11 mouse cellular contexts compared by ENCODE assay signal in genomic region chr5:77355307-77356265, GRCm38 (mm10). TPM values are rescaled to one million over a fixed set of nuclear protein-coding genes. Genes with fewer than 3 reads are reported as not detected.
DNase-seq lines count a peak whose midpoint lies in the region; ATAC-seq and TF ChIP-seq lines count a peak whose summit lies in the region.
"Had no signal": no experiment of that assay in that cellular context is flagged by ENCODE, and none has a peak within 500 bp of the region (broad histone marks: within the 10 kb centered on the region; RNA-seq: fewer than 3 reads in every experiment).

No protein-coding gene starts in this region.

- ATAC-seq in hindbrain, embryonic 13.5 days (ENCODE audit: low FRiP score) = no peak
- ATAC-seq in hindbrain, embryonic 16.5 days = no peak

- peak; percentile 66; the same call in 1 of the 2 replicates for TF ChIP-seq EP300 in CH12.LX (IDR thresholded peaks at IDR 0.05; ENCODE audit: low read length)

- H3K9me3 ChIP-seq in hindbrain, embryonic 13.5 days = no peaks in the 10 kb centered on the region
- no peaks in the 10 kb centered on the region for H3K9me3 ChIP-seq in hindbrain, embryonic 16.5 days (ENCODE audit: control insufficient read depth, low read length)
- H3K9me3 ChIP-seq in CH12.LX (replicated peaks; ENCODE audit: low read length) = no peaks in the 10 kb centered on the region
- no peaks in the 10 kb centered on the region for H3K9me3 ChIP-seq in midbrain, embryonic 10.5 days (replicated peaks)
- H3K9me3 ChIP-seq: liver, embryonic 15.5 days had no signal

- intact Hi-C loops in gastrocnemius, postnatal 14 days (cut with DNase I; ENCODE audit: low total_unique reads) = loop anchor here (5.0 kb wide), 1 partner anchor 52 kb away; the partner anchor contains the start of gene Igfbp7

- WGBS in hindbrain, embryonic 13.5 days = 79% methylated on average over 19 of the region's 19 CpGs
- WGBS in hindbrain, embryonic 16.5 days = 83% methylated on average over 19 of the region's 19 CpGs
- WGBS in midbrain, embryonic 10.5 days = 78% methylated on average over 19 of the region's 19 CpGs

- peak overlapping the region; percentile 30; the same call in 1 of the 2 replicates for H3K27ac ChIP-seq in hindbrain, embryonic 13.5 days
- no peak overlapping the region for H3K27ac ChIP-seq in hindbrain, embryonic 16.5 days (ENCODE audit: low read depth, low read length)
- no peak overlapping the region; the same call in 1 of the 2 replicates for H3K27ac ChIP-seq in CH12.LX (ENCODE audit: insufficient read depth, low read depth)
- H3K27ac ChIP-seq in midbrain, embryonic 10.5 days (replicated peaks) = no peak overlapping the region
- H3K27ac ChIP-seq: liver, embryonic 15.5 days had no signal

- peaks cover 4% of the 10 kb centered on the region for H3K36me3 ChIP-seq in hindbrain, embryonic 13.5 days
- H3K36me3 ChIP-seq in hindbrain, embryonic 16.5 days (ENCODE audit: control insufficient read depth, insufficient read depth, low read length) = no peaks in the 10 kb centered on the region
- peaks cover 0 to 8% of the 10 kb centered on the region in 2 experiments for H3K36me3 ChIP-seq in CH12.LX (replicated peaks in 1 of 2; ENCODE audit: control insufficient read depth in 1 of 2, insufficient read depth in 1 of 2, low read length in 1 of 2)
- H3K36me3 ChIP-seq in midbrain, embryonic 10.5 days = peaks cover 2% of the 10 kb centered on the region

- dilution Hi-C loops in CH12.LX (cut with MboI; ENCODE audit: extremely low pct_ligation_motif_present, extremely low pct_unique_long_range_greater_than_20kb, low sequenced_read_pairs) = no loop called here

- TF ChIP-seq RAD21 in CH12.LX (IDR thresholded peaks at IDR 0.05; ENCODE audit: low read depth, low read length) = no peak

- no peaks in the 10 kb centered on the region for H3K79me2 ChIP-seq in CH12.LX (replicated peaks; ENCODE audit: control insufficient read depth, extremely low read depth, insufficient read depth, poor library complexity, severe bottlenecking)

- DNase-seq in CH12.LX (ENCODE audit: extremely low read depth) = no peak
- DNase-seq in adrenal gland, postnatal 36 days = peak; percentile 54 to 55
- DNase-seq in kidney, postnatal 36 days = peak; percentile 47 to 54
- DNase-seq in cerebellum, adult 11 months = no peak
- DNase-seq in gastrocnemius, postnatal 14 days = no peak
- DNase-seq in midbrain, embryonic 10.5 days (ENCODE audit: low spot score) = no peak
- DNase-seq: gastrocnemius, postnatal 10 days; right cerebral cortex, postnatal 25 days had no signal

- peaks cover 6% of the 10 kb centered on the region; the same call in 1 of the 2 replicates for H3K27me3 ChIP-seq in hindbrain, embryonic 13.5 days
- H3K27me3 ChIP-seq in hindbrain, embryonic 16.5 days (replicated peaks; ENCODE audit: control insufficient read depth, insufficient read depth, low read length) = no peaks in the 10 kb centered on the region
- no peaks in the 10 kb centered on the region for H3K27me3 ChIP-seq in CH12.LX (replicated peaks)
- peaks cover 26% of the 10 kb centered on the region for H3K27me3 ChIP-seq in midbrain, embryonic 10.5 days (ENCODE audit: low read depth, poor library complexity, severe bottlenecking)

- in situ Hi-C loops in CH12.LX (cut with MboI; ENCODE audit: low pct_ligation_motif_present, low pct_unique_long_range_greater_than_20kb, low sequenced_read_pairs) = loop anchor here (25.0 kb wide), 1 partner anchor 432 kb away; no protein-coding TSS in a partner anchor

- TF ChIP-seq CTCF in CH12.LX (conservative IDR thresholded peaks at IDR 0.05 in 1 of 2, IDR thresholded peaks at IDR 0.05 in 1 of 2; ENCODE audit: low read depth in 2 of 2, low read length in 2 of 2) = no peak

- H3K9ac ChIP-seq in hindbrain, embryonic 13.5 days = no peak overlapping the region
- H3K9ac ChIP-seq in hindbrain, embryonic 16.5 days (ENCODE audit: low read depth, low read length) = no peak overlapping the region
- H3K9ac ChIP-seq in CH12.LX (ENCODE audit: insufficient read depth, low read depth) = 0 out of 2 replicates have a peak overlapping the region, but pooled peaks have one; percentile 9
- H3K9ac ChIP-seq: liver, embryonic 15.5 days had no signal

- H3K4me1 ChIP-seq in hindbrain, embryonic 13.5 days (replicated peaks) = peaks cover 25% of the 10 kb centered on the region
- peaks cover 4% of the 10 kb centered on the region; the same call in 1 of the 2 replicates for H3K4me1 ChIP-seq in hindbrain, embryonic 16.5 days (ENCODE audit: control insufficient read depth, insufficient read depth, low read depth, low read length)
- peaks cover 10 to 31% of the 10 kb centered on the region in 2 experiments for H3K4me1 ChIP-seq in CH12.LX (ENCODE audit: control insufficient read depth in 1 of 2, insufficient read depth in 2 of 2)
- H3K4me1 ChIP-seq in midbrain, embryonic 10.5 days = peaks cover 29% of the 10 kb centered on the region

- H3K4me3 ChIP-seq in hindbrain, embryonic 13.5 days = no peak overlapping the region
- no peak overlapping the region for H3K4me3 ChIP-seq in hindbrain, embryonic 16.5 days (ENCODE audit: low read length)
- H3K4me3 ChIP-seq in CH12.LX (replicated peaks in 1 of 3; ENCODE audit: low read depth in 2 of 3, low read length in 2 of 3, poor library complexity in 1 of 3) = peak overlapping the region in 1 of 3 experiments; percentile 6
- H3K4me3 ChIP-seq in midbrain, embryonic 10.5 days = no peak overlapping the region
- H3K4me3 ChIP-seq: liver, embryonic 15.5 days had no signal

- no peak overlapping the region for H3K4me2 ChIP-seq in hindbrain, embryonic 13.5 days
- no peak overlapping the region for H3K4me2 ChIP-seq in hindbrain, embryonic 16.5 days (ENCODE audit: low read length)
- peak overlapping the region; percentile 18 for H3K4me2 ChIP-seq in CH12.LX (ENCODE audit: insufficient read depth, low read depth, poor library complexity, severe bottlenecking)

- no peak for TF ChIP-seq POLR2A in CH12.LX (IDR thresholded peaks at IDR 0.05; ENCODE audit: low read depth, low read length)

TF ChIP-seq in CH12.LX, 34 proteins besides CTCF, POLR2A, EP300 and RAD21:
- TF ChIP-seq TBP (conservative IDR thresholded peaks at IDR 0.05; ENCODE audit: low read depth, low read length) (no peak), MXI1 (IDR thresholded peaks at IDR 0.05; ENCODE audit: low read depth, low read length) (0 out of 2 replicates have a peak, but pooled peaks have one; percentile 3), USF1 (IDR thresholded peaks at IDR 0.05; ENCODE audit: low read depth, low read length) (no peak), SIN3A (IDR thresholded peaks at IDR 0.05; ENCODE audit: low read length) (0 out of 2 replicates have a peak, but pooled peaks have one; percentile 20), MAX (IDR thresholded peaks at IDR 0.05; ENCODE audit: low read length) (no peak), IRF4 (IDR thresholded peaks at IDR 0.05; ENCODE audit: low read depth, low read length) (peak; percentile 55), ZNF384 (IDR thresholded peaks at IDR 0.05; ENCODE audit: low read depth, low read length) (peak; percentile 79)

RNA-seq across cellular contexts. Expression of gene Polr2b, which starts 45.6 kb away (rescaled TPM):
- 69.2 and 70.0 TPM in 2 replicates for polyA plus RNA-seq in hindbrain, embryonic 13.5 days (2015; fragmentation: Nextera tagmentation; extraction: Ambion mirVana)
- 52.4 and 59.2 TPM in 2 replicates for polyA plus RNA-seq in hindbrain, embryonic 16.5 days (2015; fragmentation: Nextera tagmentation; extraction: Ambion mirVana)
- total RNA-seq in CH12.LX (2012; rRNA removed) (133 and 140 TPM in 2 replicates), CH12.LX (2014; rRNA removed) (119 and 129 TPM in 2 replicates)
- 78.0 and 88.0 TPM in 2 replicates for polyA plus RNA-seq in CH12.LX (2012; ENCODE audit: insufficient read length, low read depth)
- 10 to 100 TPM; 55.9 to 93.4 TPM for total RNA-seq in adrenal gland, postnatal 36 days (2021)
- total RNA-seq in gastrocnemius, postnatal 14 days (2021) = 10 to 100 TPM; 22.1 to 23.4 TPM
- 97.2 and 100 TPM in 2 replicates for polyA plus RNA-seq in midbrain, embryonic 10.5 days (2016; fragmentation: Nextera tagmentation; extraction: Ambion mirVana)

RNA-seq across cellular contexts. Expression of gene Noa1, which starts 45.7 kb away (rescaled TPM):
- polyA plus RNA-seq in hindbrain, embryonic 13.5 days (2015; fragmentation: Nextera tagmentation; extraction: Ambion mirVana) = 32.5 and 32.8 TPM in 2 replicates
- 33.2 and 34.7 TPM in 2 replicates for polyA plus RNA-seq in hindbrain, embryonic 16.5 days (2015; fragmentation: Nextera tagmentation; extraction: Ambion mirVana)
- total RNA-seq in CH12.LX (2012; rRNA removed) (25.8 and 33.0 TPM in 2 replicates), CH12.LX (2014; rRNA removed) (44.3 and 45.7 TPM in 2 replicates)
- polyA plus RNA-seq in CH12.LX (2012; ENCODE audit: insufficient read length, low read depth) = 59.4 and 60.7 TPM in 2 replicates
- total RNA-seq in adrenal gland, postnatal 36 days (2021) = 10 to 100 TPM; 26.0 to 30.0 TPM
- total RNA-seq in gastrocnemius, postnatal 14 days (2021) = 10 to 100 TPM; 15.8 to 17.6 TPM
- 32.9 and 37.2 TPM in 2 replicates for polyA plus RNA-seq in midbrain, embryonic 10.5 days (2016; fragmentation: Nextera tagmentation; extraction: Ambion mirVana)

RNA-seq across cellular contexts. Expression of gene Igfbp7, which starts 52.3 kb away (rescaled TPM):
- 54.4 and 59.4 TPM in 2 replicates for polyA plus RNA-seq in hindbrain, embryonic 13.5 days (2015; fragmentation: Nextera tagmentation; extraction: Ambion mirVana)
- polyA plus RNA-seq in hindbrain, embryonic 16.5 days (2015; fragmentation: Nextera tagmentation; extraction: Ambion mirVana) = 78.7 and 80.6 TPM in 2 replicates
- total RNA-seq in CH12.LX (2012; rRNA removed) (0.17 and 0.29 TPM in 2 replicates), CH12.LX (2014; rRNA removed) (0.30 and 0.35 TPM in 2 replicates)
- 0.52 and 0.70 TPM in 2 replicates for polyA plus RNA-seq in CH12.LX (2012; ENCODE audit: insufficient read length, low read depth)
- 100 to 1,000 TPM; 862 to 986 TPM for total RNA-seq in adrenal gland, postnatal 36 days (2021)
- total RNA-seq in gastrocnemius, postnatal 14 days (2021) = 100 to 1,000 TPM; 319 to 321 TPM
- polyA plus RNA-seq in midbrain, embryonic 10.5 days (2016; fragmentation: Nextera tagmentation; extraction: Ambion mirVana) = 10.4 and 16.3 TPM in 2 replicates

Comparison
In these comparisons a context has a peak if more than half of its experiments do, and no peak if none do; other contexts are left out.
1. DNase-seq: peak in adrenal gland, postnatal 36 days (2 of 2) and kidney, postnatal 36 days (2 of 2); none in CH12.LX (single experiment), cerebellum, adult 11 months (single experiment), gastrocnemius, postnatal 14 days (single experiment) and midbrain, embryonic 10.5 days (single experiment).